Mouse (Mus musculus) liver, embryonic 11.5 days (tissue): Measurements from ENCODE around the gene Nol10. TPM values are rescaled to one million over a fixed set of nuclear protein-coding genes. Genes with fewer than 3 reads are reported as not detected.

Experiments used
- ATAC-seq: fragments of 200-750 bp; cut with Nextera tagmentation; replicated peaks from 2 replicates; pipeline ENCODE4 v1.8.0; 2017; ENCODE audit warnings: moderate number of reproducible peaks, mild to moderate bottlenecking, moderate TSS enrichment, moderate library complexity; ENCODE audit not compliant: low FRiP score
- DNase-seq: peaks from one replicate; pipeline ENCODE4 v3.0.0-alpha.2; 2017; ENCODE audit warnings: low spot score
- H3K27ac ChIP-seq: fragments of 300-500 bp; sonication (generic); 2 replicates; pipeline ENCODE4 v1.5.1; 2014; ENCODE audit warnings: mild to moderate bottlenecking, low read depth, low read length, control low read depth
- H3K27me3 ChIP-seq: fragments of 300-500 bp; sonication (generic); replicated peaks from 2 replicates; pipeline ENCODE4 v1.6.1; 2014; ENCODE audit warnings: low read length, mixed read lengths; ENCODE audit not compliant: control insufficient read depth, insufficient read depth
- H3K36me3 ChIP-seq: fragments of 300-500 bp; sonication (generic); 2 replicates; pipeline ENCODE4 v1.6.1; 2014; ENCODE audit warnings: mild to moderate bottlenecking, low read length, moderate library complexity, mixed read lengths; ENCODE audit not compliant: control insufficient read depth, insufficient read depth
- H3K4me1 ChIP-seq: fragments of 300-500 bp; sonication (generic); replicated peaks from 2 replicates; pipeline ENCODE4 v1.6.1; 2014; ENCODE audit warnings: low read length, mixed read lengths; ENCODE audit not compliant: control insufficient read depth, insufficient read depth
- H3K4me2 ChIP-seq: fragments of 300-500 bp; sonication (generic); 2 replicates; pipeline ENCODE4 v1.6.1; 2014; ENCODE audit warnings: mild to moderate bottlenecking, control low read depth, moderate library complexity
- H3K4me3 ChIP-seq: fragments of 300-500 bp; sonication (generic); 2 replicates; pipeline ENCODE4 v1.5.1; 2014; ENCODE audit warnings: low read depth, low read length, control low read depth
- H3K9ac ChIP-seq: fragments of 300-500 bp; sonication (generic); 2 replicates; pipeline ENCODE4 v1.6.1; 2014; ENCODE audit warnings: low read depth, low read length, control low read depth
- H3K9me3 ChIP-seq: fragments of 300-500 bp; sonication (generic); 2 replicates; pipeline ENCODE4 v1.6.1; 2016; ENCODE audit warnings: low read length, inconsistent platforms, mixed read lengths; ENCODE audit not compliant: control insufficient read depth
- WGBS: fragments of 180-500 bp; shearing (Covaris S2); extraction: QIAGEN DNeasy Blood & Tissue Kit; methylation state at CpG from one replicate; pipeline ENCODE4 v1.1.7; 2014; 5-methylcytosine and 5-hydroxymethylcytosine counted together
- polyA plus RNA-seq: library from polyadenylated mRNA; unstranded; fragments of >200 nt; fragmentation: Nextera tagmentation; extraction: Ambion mirVana; gene quantifications from 2 replicates; pipeline ENCODE4 v1.2.1, GENCODE M21; 2014

Nol10 gene
- 37.8 and 40.5 TPM in 2 replicates for polyA plus RNA-seq

DNA sequence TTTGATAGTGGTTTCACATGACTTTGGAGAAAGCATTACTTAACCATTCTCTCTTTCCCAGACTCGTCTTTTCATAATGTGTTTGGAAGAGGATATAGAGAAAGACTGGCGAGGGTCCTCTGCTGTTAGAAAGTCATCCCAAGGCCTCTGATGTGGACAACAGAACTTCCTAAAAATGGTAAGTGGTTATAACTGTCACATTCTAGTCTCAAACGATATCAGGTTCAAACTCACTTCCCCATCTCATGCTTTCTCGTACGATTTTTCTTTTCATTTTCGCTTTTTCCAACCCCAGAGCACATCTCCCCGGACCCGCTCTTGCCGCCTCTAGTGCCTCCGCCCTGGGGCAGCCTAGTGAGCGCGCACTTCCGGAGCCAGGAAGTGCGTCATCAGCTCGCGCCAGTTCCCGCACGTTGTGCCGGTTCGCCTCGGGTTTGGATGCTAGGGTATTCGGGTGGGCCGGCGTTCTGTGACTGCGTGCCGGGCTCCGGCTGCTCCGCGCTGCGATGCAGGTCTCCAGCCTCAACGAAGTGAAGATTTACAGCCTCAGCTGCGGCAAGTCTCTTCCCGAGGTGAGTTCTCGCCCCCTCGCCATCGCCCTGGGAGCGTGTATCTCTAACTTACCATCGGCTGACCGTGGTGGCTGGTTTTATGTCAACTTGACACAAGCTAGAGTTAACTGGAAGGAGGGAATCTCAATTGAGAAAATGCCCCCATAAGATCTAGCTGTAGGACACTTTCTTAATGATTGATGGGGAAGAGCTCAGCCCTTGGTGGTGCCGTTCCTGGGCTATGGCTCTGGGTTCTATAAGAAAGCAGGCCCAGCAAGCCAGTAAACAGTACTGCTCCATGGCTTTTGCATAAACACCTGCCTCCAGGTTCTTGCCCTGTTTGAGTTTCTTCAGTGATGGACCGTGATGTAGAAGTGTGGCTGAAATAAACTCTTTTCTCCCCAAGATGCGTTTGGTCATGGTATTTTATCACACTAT, at the start of gene Nol10:
Gene Nol10, plus strand, starts transcription at position 411 of the 989 bp plus-strand sequence.
- H3K27ac ChIP-seq, result peak within 1 kb of the TSS; percentile 4; the same call in 1 of the 2 replicates
- no peaks in the 10 kb centered on the region for H3K27me3 ChIP-seq
- H3K4me3 ChIP-seq, result peak within 1 kb of the TSS; percentile 81
- under 1% methylated on average over 42 of the region's 42 CpGs for WGBS
- ATAC-seq (peak; percentile 94), DNase-seq (peak; percentile 90)
- 0 out of 2 replicates have a peak, but pooled peaks cover 6% of the 10 kb centered on the region for H3K36me3 ChIP-seq
- H3K4me2 ChIP-seq, result peak within 1 kb of the TSS; percentile 91
- H3K9me3 ChIP-seq, result no peaks in the 10 kb centered on the region
- H3K9ac ChIP-seq, result peak within 1 kb of the TSS; percentile 84
- peaks cover 11% of the 10 kb centered on the region for H3K4me1 ChIP-seq

DNA sequence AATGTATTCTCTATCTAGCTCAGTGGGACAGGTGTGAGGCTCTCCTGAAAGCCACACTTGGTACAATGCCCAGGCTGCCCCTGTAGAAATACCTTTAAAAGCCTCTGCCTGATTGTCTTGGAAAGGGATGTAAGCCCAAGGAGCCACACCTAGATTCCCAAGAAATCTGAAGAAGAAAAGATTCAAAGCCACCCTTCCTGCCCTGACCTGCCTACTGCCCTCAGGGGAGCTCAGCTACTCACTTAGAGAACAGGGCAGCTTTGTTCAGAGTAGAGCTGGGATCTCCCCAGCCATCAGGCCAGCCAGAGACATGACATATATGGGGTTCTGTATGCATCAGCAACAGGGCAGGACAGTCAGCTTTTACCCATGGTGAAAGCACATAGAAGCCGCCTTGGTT, 48.4 kb upstream of the Nol10 start:
- Histone ChIP-seq H3K9me3 (no peaks in the 10 kb centered on the region), H3K4me3 (no peak overlapping the region), H3K27me3 (no peaks in the 10 kb centered on the region), H3K27ac (no peak overlapping the region), H3K36me3 (no peaks in the 10 kb centered on the region), H3K9ac (no peak overlapping the region), H3K4me2 (no peak overlapping the region), H3K4me1 (no peaks in the 10 kb centered on the region)
- 87% methylated on average over 1 of the region's 1 CpGs for WGBS
- ATAC-seq, result no peak
- DNase-seq, result no peak

DNA sequence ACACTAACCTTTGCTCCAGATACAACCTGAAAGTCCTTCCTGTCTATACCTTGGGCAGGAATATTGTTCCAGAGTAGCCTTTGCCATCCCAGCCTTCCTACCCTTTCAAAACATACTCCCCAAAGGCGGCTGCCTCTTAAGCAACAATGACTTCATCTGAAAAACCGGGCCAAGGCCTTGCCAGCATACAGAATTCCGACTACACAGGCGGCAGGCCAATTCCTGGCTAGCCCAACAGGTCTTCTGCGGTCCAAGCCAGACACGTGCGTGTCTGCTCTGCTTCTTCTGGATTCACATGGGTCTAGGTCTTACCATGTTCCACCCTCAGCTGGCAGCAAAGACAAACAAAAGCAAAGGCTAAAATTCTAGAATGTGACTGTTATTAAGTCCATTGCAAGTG, 42.8 kb upstream of the Nol10 start:
- 83% methylated on average over 7 of the region's 7 CpGs for WGBS
- no peaks in the 10 kb centered on the region for H3K27me3 ChIP-seq
- no peaks in the 10 kb centered on the region for H3K4me1 ChIP-seq
- H3K9me3 ChIP-seq, result no peaks in the 10 kb centered on the region
- no peak for DNase-seq
- no peaks in the 10 kb centered on the region for H3K36me3 ChIP-seq
- H3K4me2 ChIP-seq, result no peak overlapping the region
- H3K9ac ChIP-seq, result no peak overlapping the region
- no peak for ATAC-seq
- no peak overlapping the region for H3K4me3 ChIP-seq
- H3K27ac ChIP-seq, result no peak overlapping the region

DNA sequence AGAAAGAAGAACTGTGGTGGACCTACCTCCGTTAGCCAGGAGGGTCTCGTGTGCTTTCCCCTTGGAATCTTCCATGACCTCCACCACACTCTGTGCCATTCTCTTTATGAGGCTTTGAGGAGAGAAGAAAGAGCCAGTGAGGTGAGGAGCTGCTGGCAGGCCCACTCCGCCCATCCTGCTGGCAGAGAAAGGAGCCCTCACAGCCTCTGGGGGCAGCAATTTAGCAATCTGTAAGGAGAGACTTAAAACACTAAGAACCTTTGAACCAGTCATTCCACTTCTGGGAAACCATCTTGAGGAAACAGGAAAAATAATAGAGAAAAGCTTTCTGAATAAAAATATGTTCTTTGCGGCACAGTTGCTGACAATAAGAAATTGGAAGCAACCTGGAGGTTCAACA, 40.0 kb upstream of the Nol10 start:
- WGBS, result 44% methylated on average over 4 of the region's 4 CpGs
- no peak overlapping the region for H3K4me2 ChIP-seq
- no peak overlapping the region for H3K27ac ChIP-seq
- H3K36me3 ChIP-seq, result no peaks in the 10 kb centered on the region
- H3K9me3 ChIP-seq, result no peaks in the 10 kb centered on the region
- H3K4me3 ChIP-seq, result no peak overlapping the region
- no peak overlapping the region for H3K9ac ChIP-seq
- no peak for DNase-seq
- no peak for ATAC-seq
- no peaks in the 10 kb centered on the region for H3K27me3 ChIP-seq
- no peaks in the 10 kb centered on the region for H3K4me1 ChIP-seq

DNA sequence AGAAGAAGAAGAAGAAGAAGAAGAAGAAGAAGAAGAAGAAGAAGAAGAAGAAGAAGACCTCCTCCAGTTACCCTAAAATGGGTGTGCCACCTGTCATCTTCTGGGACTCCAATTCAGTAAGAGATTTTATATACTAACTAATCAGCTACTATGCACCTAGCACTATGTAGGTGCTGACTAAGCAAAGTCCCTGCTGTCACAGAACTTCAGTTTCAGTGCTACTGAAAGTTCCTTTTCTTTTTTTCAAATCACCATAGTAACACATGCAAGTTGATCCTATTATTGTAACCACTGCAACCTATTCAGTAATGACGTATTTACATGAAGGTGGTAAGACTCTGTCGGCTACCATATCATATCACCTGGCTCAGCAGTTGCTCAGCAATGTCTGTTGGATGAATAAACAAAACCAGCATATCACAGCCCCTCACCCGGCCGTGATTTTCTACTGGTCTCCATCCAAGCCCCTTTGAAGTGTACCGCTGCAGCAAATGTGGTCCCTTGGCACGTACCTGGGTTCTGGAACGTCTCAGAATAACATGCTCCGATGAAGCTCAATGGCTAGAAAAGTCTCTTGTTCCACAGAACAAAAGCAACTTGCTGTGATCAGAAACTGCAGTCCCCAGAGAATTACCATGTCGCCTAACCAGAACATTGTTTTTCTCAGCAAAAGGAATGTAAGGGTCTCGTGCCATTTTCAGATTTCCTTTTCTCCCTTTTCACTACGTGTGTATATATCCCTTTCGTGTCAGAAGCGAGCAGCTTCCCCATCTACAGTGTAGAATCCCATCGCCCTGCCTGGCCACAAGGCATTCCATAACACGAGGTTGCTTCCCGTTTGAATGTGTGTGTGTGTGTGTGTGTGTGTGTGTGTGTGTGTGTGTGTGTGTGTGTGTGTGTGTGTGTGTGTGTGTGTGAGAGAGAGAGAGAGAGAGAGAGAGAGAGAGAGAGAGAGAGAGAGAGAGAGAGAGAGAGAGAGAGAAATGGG, 37.1 kb upstream of the Nol10 start:
- Histone ChIP-seq H3K4me2 (no peak overlapping the region), H3K27me3 (no peaks in the 10 kb centered on the region), H3K27ac (no peak overlapping the region), H3K4me1 (no peaks in the 10 kb centered on the region), H3K9ac (no peak overlapping the region), H3K36me3 (no peaks in the 10 kb centered on the region), H3K4me3 (no peak overlapping the region), H3K9me3 (no peaks in the 10 kb centered on the region)
- ATAC-seq, result no peak
- DNase-seq, result no peak
- 73% methylated on average over 16 of the region's 16 CpGs for WGBS

- Histone ChIP-seq H3K9me3 (no peaks in the 10 kb centered on the region), H3K4me2 (no peak overlapping the region), H3K4me1 (no peaks in the 10 kb centered on the region), H3K36me3 (no peaks in the 10 kb centered on the region), H3K4me3 (no peak overlapping the region), H3K9ac (no peak overlapping the region), H3K27me3 (no peaks in the 10 kb centered on the region), H3K27ac (no peak overlapping the region)
- ATAC-seq (no peak), DNase-seq (no peak)
- WGBS, result 86% methylated on average over 5 of the region's 5 CpGs
Observed at GRCm38 (mm10) chr12:17316096-17316495, 32.2 kb upstream of the Nol10 start.

GRCm38 (mm10) chr12:17317970-17318369, 30.3 kb upstream of the Nol10 start:
- Histone ChIP-seq H3K9ac (no peak overlapping the region), H3K27ac (no peak overlapping the region), H3K9me3 (no peaks in the 10 kb centered on the region), H3K4me2 (no peak overlapping the region), H3K4me3 (no peak overlapping the region), H3K36me3 (no peaks in the 10 kb centered on the region), H3K4me1 (no peaks in the 10 kb centered on the region), H3K27me3 (peaks cover 3% of the 10 kb centered on the region)
- 70% methylated on average over 4 of the region's 4 CpGs for WGBS
- DNase-seq (no peak), ATAC-seq (no peak)

DNA sequence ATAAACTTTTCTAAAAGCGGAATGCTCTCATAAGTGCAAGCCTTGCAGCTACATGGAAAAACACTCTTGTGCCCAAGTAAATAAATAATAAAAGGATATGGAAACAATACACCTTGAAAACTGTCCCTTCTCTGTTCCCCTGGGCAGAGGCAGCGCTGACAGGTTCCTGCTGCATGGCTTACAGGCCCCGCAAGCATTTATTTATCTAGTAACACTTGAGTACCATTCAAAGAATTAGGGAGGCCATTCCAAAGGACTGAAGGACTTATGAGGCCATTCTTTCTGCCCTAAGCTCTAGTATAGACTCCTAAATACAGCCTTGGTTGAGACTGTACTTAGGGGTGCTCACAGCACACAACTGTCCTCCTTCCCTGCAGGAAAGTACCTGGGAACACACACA, 29.8 kb upstream of the Nol10 start:
- no peak overlapping the region for H3K4me3 ChIP-seq
- 82% methylated on average over 3 of the region's 3 CpGs for WGBS
- DNase-seq (no peak), ATAC-seq (no peak)
- H3K36me3 ChIP-seq, result no peaks in the 10 kb centered on the region
- no peak overlapping the region for H3K4me2 ChIP-seq
- no peaks in the 10 kb centered on the region for H3K4me1 ChIP-seq
- no peaks in the 10 kb centered on the region for H3K9me3 ChIP-seq
- H3K27ac ChIP-seq, result no peak overlapping the region
- no peak overlapping the region for H3K9ac ChIP-seq
- peaks cover 8% of the 10 kb centered on the region for H3K27me3 ChIP-seq
